Mouse (Mus musculus): ENCODE data around the gene Hadha. TPM values are rescaled to one million over a fixed set of nuclear protein-coding genes. Genes with fewer than 3 reads are reported as not detected.

The Hadha gene
- polyA plus RNA-seq, 1 experiment from 2014 or later, result 143 TPM

DNA sequence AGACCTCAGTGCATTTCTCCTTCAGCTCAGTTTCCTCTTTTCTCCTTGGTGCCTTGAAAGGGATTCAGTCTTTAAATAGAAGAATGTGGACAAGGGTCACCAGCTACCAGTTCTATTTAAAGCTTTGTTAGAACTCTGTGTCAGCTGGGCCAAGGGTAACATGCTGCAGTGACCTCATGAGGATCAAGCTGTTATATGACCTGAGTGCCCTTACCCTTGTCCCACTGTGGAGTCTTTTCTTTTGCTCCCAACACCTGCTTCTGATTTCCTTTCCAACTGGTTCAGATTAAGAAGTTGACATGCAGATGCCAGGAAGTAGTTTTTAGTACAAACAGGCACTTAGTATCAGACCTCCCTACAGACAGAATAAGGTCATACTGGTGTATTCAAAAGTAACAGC is 17.2 kb upstream of the Hadha start:
- Histone ChIP-seq H3K4me2 (replicated peaks) (no peak overlapping the region), H3K27me3 (no peaks in the 10 kb centered on the region), H3K27ac (no peak overlapping the region), H3K4me1 (peaks cover 10% of the 10 kb centered on the region), H3K9me3 (no peaks in the 10 kb centered on the region), H3K9ac (no peak overlapping the region), H3K4me3 (no peak overlapping the region), H3K36me3 (peaks cover 80% of the 10 kb centered on the region)
- ATAC-seq (ENCODE audit: low FRiP score, low read depth), result no peak; the same call in 1 of the 2 replicates

DNA sequence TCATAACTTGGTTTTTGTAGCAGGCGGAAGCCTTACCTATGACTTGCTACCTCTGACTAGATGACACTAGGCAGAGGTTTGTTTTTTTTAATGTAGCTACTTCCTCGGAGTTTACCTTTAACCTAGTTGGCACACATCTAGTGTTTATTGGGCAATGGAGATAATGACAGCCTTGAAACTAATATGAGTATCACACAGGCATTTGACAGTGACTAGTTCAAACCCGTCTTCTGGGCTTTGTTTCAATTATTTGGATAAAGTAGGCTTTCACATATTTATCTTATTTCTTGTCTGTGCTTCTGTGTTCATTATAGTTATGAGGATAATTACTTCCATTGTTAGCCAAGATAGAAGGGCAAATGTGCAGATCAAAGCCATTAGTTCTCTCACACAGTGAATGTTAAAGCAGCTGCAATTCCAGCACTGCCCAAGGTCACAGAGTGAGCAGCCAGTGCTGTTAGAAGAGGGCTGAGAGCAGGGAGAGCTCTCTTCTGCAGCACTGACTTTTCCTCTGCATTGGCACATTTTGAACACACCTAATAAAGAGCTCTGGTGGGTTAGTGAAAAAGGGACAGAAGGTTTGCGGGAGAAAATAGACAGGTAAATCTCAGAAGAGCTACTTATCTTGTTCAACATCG is 15.5 kb upstream of the Hadha start:
- Histone ChIP-seq H3K27me3 (no peaks in the 10 kb centered on the region), H3K9me3 (no peaks in the 10 kb centered on the region), H3K9ac (no peak overlapping the region), H3K27ac (no peak overlapping the region), H3K36me3 (peaks cover 74% of the 10 kb centered on the region), H3K4me1 (peaks cover 10% of the 10 kb centered on the region), H3K4me2 (replicated peaks) (no peak overlapping the region), H3K4me3 (no peak overlapping the region)
- 75% methylated on average over 5 of the region's 5 CpGs for WGBS
- ATAC-seq (ENCODE audit: low FRiP score, low read depth), result no peak

DNA sequence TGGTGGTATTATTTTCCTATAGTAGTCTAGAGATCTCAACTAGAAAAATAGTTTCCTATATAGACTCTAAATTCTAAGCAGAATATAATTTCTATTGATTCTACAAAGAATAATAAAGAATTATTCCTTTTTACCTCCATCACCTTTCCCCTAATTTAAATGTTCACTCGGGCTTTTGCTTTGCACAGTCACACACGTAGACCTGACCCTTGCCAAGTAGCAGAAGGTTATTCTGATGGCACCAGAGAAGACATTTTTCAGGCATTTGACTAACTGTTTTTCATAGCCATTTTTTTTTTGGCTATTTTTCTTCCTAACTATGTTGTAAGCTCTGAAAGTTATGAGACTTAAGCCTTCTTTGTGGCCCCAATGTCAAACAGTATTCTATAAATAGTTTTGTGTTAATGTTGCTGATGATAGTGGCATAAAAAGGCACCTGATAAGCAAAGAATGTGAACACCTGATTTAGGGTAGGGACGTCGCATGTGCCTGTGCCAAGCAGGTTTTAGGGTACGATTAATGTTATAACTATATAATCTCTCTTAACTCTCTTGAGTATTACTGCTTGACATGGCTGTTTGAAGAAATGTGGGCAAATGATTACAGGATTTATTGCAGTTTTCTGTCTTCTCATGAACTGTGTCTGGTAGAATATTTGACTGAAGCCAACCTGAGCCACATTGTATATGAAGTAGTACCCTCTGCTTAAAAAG is 10.4 kb upstream of the Hadha start:
- Histone ChIP-seq H3K27me3 (no peaks in the 10 kb centered on the region), H3K9me3 (no peaks in the 10 kb centered on the region), H3K4me3 (no peak overlapping the region), H3K36me3 (peaks cover 39% of the 10 kb centered on the region), H3K4me1 (no peaks in the 10 kb centered on the region), H3K9ac (no peak overlapping the region), H3K27ac (no peak overlapping the region), H3K4me2 (replicated peaks) (no peak overlapping the region)
- no peak for ATAC-seq (ENCODE audit: low FRiP score, low read depth)
- 88% methylated on average over 5 of the region's 5 CpGs for WGBS

DNA sequence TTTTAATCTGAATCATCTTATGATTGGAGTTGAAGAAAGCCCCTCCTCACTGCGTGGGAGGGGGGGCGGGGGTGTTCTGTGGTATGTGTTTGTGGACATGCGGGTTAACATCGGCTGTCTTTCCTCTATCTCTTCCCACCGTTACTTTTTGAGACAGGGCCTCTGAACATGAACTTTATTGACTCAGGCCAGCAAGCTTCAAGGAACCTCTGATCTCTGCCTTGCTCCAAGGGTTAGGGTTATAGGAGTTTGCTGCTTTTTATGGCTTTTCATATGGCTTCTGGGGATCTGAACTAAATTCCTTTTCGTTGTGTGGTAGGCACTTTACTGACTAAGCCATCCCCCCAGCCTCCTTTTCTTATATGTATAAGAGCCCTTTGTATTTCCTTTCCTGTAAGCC is 7.4 kb upstream of the Hadha start:
- no peak for ATAC-seq (ENCODE audit: low FRiP score, low read depth)
- Histone ChIP-seq H3K27ac (no peak overlapping the region), H3K27me3 (no peaks in the 10 kb centered on the region), H3K4me3 (no peak overlapping the region), H3K9ac (no peak overlapping the region), H3K9me3 (no peaks in the 10 kb centered on the region), H3K4me1 (no peaks in the 10 kb centered on the region), H3K36me3 (peaks cover 14% of the 10 kb centered on the region), H3K4me2 (replicated peaks) (no peak overlapping the region)
- 70% methylated on average over 6 of the region's 6 CpGs for WGBS

DNA sequence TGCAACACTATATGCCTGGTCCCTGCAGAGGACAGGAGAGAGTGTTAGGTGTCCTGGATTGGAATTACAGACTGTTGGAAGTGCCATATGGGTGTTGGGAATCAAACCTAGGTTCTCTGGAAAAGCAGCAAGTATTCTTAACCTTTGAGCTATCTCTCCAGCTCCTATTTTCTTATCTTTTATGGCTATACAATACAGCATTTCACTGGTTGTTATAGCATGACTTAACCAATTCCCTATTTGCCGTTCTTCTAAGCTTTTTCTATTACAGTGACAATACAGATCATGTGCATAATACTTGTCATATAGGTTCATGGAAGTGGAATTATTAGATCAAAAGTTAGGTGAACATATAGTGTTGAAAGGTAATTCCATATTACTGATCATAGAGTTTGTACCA is 6.9 kb upstream of the Hadha start:
- Histone ChIP-seq H3K4me1 (0 out of 2 replicates have a peak, but pooled peaks cover 1% of the 10 kb centered on the region), H3K9me3 (no peaks in the 10 kb centered on the region), H3K4me2 (replicated peaks) (no peak overlapping the region), H3K36me3 (peaks cover 14% of the 10 kb centered on the region), H3K9ac (no peak overlapping the region), H3K27ac (no peak overlapping the region), H3K4me3 (no peak overlapping the region), H3K27me3 (no peaks in the 10 kb centered on the region)
- 88% methylated on average over 1 of the region's 1 CpGs for WGBS
- ATAC-seq (ENCODE audit: low FRiP score, low read depth), result no peak

DNA sequence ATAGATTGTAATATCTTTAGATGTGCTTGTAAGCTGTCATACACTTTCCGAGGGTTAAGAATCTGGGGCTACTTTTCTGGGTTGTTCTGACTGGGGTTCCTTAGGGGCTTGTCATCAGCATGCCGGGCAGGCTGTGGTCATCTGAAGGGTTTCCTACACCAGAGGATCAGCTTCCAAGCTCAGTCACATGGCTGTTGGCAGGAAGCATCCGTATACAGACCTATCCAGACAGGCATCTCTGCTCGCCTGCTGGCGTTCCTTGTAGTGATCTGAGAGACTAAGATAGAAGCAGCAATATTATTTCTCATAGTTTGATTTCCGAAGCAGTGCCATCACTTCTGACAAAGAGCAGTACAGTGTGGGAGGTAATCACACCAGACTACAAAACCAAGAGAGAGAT is 4.6 kb upstream of the Hadha start:
- Histone ChIP-seq H3K27ac (no peak overlapping the region), H3K27me3 (no peaks in the 10 kb centered on the region), H3K4me2 (replicated peaks) (no peak overlapping the region), H3K9ac (no peak overlapping the region), H3K4me1 (peaks cover 11% of the 10 kb centered on the region), H3K4me3 (no peak overlapping the region), H3K9me3 (no peaks in the 10 kb centered on the region), H3K36me3 (no peaks in the 10 kb centered on the region)
- ATAC-seq (ENCODE audit: low FRiP score, low read depth), result no peak
- 86% methylated on average over 6 of the region's 6 CpGs for whole genome bisulfite sequencing

DNA sequence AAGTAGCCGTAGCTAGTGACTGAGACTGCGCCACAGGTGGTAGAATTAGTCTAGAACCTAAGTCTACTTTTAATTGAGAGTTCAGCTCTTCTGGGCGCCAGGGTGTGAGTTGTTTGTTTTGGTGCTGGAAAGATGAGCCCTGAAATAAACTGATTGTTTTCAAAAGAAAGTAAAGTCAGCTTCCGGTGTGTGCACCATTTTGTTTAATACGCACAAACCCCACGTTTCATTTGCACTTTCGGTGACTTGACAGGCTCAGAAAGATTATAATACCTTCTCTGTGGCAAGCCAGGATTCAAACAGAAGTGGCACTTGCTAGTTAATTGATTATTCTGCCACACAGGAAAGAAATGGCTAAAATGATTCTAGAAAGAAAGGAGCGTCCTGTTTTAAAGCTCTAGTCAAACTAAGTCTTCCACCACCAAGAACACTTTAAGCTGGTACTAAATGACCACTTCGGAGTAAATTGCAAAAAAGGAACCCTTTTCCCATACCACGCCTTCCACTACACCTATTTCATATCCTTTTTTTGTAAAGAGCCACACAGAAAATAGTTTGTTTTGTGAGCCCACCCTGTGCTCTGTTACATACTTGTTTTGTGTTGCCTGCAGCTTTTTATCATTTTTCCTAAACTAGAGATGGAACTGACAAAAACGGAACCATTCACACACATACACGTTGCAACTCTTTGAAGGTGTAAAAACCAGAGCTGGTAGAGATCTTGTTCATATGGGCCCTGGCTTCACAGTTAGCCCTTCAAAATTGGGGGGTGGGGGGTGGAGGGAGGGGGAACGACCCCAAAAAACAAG is 1.1 kb upstream of the Hadha start:
- no peaks in the 10 kb centered on the region for H3K9me3 ChIP-seq
- WGBS, result 30% methylated on average over 13 of the region's 13 CpGs
- H3K27me3 ChIP-seq, result no peaks in the 10 kb centered on the region
- peaks cover 22% of the 10 kb centered on the region for H3K4me1 ChIP-seq
- peak overlapping the region; percentile 95 for H3K9ac ChIP-seq
- peak overlapping the region; percentile 80 for H3K4me2 ChIP-seq (replicated peaks)
- peak overlapping the region; percentile 95 for H3K4me3 ChIP-seq
- no peak for ATAC-seq (ENCODE audit: low FRiP score, low read depth)
- H3K36me3 ChIP-seq, result no peaks in the 10 kb centered on the region
- peak overlapping the region; percentile 84; the same call in 1 of the 2 replicates for H3K27ac ChIP-seq

DNA sequence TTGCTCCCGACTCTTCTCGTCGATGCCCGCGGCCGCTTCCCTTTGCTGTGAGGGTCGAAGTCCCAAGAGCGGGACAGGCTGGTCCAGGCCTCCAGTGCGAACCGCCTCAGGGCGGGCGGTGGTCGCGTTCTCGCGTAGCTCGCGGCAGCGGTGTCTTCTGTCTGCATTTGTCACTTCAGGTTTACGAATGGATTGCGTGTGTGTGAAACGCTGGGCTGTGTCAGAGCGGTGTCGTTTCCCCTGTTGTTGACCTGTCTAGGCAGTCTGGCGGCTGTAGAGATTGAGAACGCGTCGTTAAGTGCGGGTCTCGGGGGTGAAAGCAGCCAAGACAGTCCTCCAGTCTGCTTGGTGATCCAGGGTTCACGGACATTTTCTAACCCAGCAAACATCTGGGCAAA is 432 bp upstream of the Hadha start:
- no peaks in the 10 kb centered on the region for H3K9me3 ChIP-seq
- peak overlapping the region; percentile 80 for H3K4me2 ChIP-seq (replicated peaks)
- peak overlapping the region; percentile 95 for H3K4me3 ChIP-seq
- H3K36me3 ChIP-seq, result no peaks in the 10 kb centered on the region
- under 1% methylated on average over 31 of the region's 31 CpGs for WGBS
- H3K27me3 ChIP-seq, result no peaks in the 10 kb centered on the region
- peak overlapping the region; percentile 95 for H3K9ac ChIP-seq
- peaks cover 22% of the 10 kb centered on the region for H3K4me1 ChIP-seq
- ATAC-seq (ENCODE audit: low FRiP score, low read depth), result peak; percentile 77
- peak overlapping the region; percentile 84 for H3K27ac ChIP-seq

DNA sequence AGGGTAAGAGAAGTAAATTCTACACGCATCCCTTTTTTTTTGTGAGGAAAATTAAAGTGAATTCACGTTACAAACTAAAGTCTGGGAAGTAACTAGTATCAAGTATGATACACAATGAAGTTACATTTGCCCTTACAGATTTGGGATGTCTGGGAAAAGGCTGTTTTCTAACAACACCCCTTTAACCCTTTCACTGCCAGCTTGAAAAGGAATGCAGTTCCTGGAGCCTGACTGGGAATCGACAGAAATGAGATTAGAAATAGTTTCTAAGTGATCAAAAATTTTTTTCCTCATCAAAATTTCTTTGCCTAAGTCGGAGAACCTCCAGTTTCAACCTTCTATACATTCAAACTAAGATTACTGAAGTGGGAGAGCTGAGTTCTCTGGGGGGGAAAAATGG is 949 bp downstream of the Hadha start:
- Histone ChIP-seq H3K4me1 (peaks cover 22% of the 10 kb centered on the region), H3K9ac (peak overlapping the region; percentile 95), H3K27ac (no peak overlapping the region), H3K4me2 (replicated peaks) (peak overlapping the region; percentile 80), H3K27me3 (no peaks in the 10 kb centered on the region), H3K9me3 (no peaks in the 10 kb centered on the region), H3K36me3 (no peaks in the 10 kb centered on the region), H3K4me3 (peak overlapping the region; percentile 95)
- 22% methylated on average over 4 of the region's 4 CpGs for WGBS
- ATAC-seq (ENCODE audit: low FRiP score, low read depth), result no peak

DNA sequence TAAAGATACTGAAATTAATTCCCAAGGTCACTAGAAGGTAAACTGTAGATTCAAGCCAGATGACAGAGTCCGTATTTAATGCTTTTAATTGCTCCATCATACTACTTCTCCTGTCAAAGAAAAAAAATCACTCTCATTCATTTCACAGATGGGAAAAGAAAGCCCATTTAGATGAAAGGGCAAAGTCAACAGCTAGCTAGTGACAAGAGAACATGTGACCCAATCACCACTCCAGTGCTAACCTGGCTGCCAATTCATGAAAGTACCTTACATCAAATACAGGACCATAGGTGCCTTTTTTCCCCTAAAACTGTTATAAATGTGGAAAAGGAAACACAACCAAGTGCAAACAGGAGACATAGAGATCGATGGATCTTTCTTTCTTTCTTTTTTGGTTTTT is 1.7 kb downstream of the Hadha start:
- peak overlapping the region; percentile 14; the same call in 1 of the 2 replicates for H3K4me2 ChIP-seq (replicated peaks)
- ATAC-seq (ENCODE audit: low FRiP score, low read depth), result no peak
- 87% methylated on average over 2 of the region's 2 CpGs for WGBS

DNA sequence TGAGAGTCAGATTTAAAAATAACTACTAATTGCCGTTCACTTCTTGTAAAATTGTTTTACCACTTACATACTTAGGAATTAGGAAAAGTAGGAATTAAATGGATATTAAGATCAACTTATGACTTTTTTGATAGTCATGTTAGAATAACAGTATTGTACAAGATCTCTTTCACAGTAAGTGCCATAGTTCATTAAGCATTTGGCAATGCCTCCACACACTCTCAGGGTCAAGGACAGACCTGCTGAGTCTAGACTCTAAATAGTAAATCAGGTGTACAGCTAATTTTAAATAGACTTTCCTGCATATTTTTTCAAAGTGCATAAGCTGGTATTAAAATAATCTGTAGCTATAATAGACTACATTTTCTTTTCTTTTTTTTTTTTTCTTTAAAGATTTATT is 2.5 kb downstream of the Hadha start:
- Histone ChIP-seq H3K4me2 (replicated peaks) (no peak overlapping the region), H3K27me3 (no peaks in the 10 kb centered on the region), H3K4me3 (no peak overlapping the region), H3K9me3 (no peaks in the 10 kb centered on the region), H3K27ac (no peak overlapping the region), H3K4me1 (peaks cover 22% of the 10 kb centered on the region), H3K9ac (no peak overlapping the region), H3K36me3 (no peaks in the 10 kb centered on the region; the same call in 1 of the 2 replicates)
- no peak for ATAC-seq (ENCODE audit: low FRiP score, low read depth)
- WGBS, result 75% methylated on average over 1 of the region's 1 CpGs

More for the DNA sequence above, 1.7 kb downstream of the Hadha start:
- Histone ChIP-seq H3K4me1 (peaks cover 22% of the 10 kb centered on the region), H3K36me3 (no peaks in the 10 kb centered on the region; the same call in 1 of the 2 replicates), H3K4me3 (no peak overlapping the region), H3K27ac (no peak overlapping the region), H3K9me3 (no peaks in the 10 kb centered on the region), H3K27me3 (no peaks in the 10 kb centered on the region), H3K9ac (no peak overlapping the region)

DNA sequence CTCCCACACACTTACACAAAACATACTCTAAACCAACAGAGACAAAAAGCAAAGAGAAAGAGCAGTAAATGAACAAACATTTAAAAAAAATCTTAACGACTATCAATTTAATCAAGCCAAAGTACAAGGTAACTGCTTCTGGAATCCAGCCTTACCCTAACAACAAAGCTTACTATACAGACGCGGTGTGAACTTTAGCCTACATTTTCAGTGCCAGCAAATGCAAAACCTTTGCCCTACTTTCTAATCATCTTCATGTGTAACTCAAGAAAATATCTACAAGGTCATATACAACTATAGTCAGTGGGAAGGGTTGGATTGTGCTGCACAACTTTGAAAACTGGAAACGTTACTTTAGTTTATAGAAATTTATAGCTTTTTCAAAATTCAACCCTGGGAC is 3.0 kb downstream of the Hadha start:
- Histone ChIP-seq H3K27me3 (no peaks in the 10 kb centered on the region), H3K4me2 (replicated peaks) (no peak overlapping the region), H3K36me3 (peaks cover under 1% of the 10 kb centered on the region), H3K27ac (no peak overlapping the region), H3K4me3 (no peak overlapping the region), H3K9me3 (no peaks in the 10 kb centered on the region), H3K9ac (no peak overlapping the region), H3K4me1 (peaks cover 22% of the 10 kb centered on the region)
- WGBS, result 69% methylated on average over 4 of the region's 4 CpGs
- no peak for ATAC-seq (ENCODE audit: low FRiP score, low read depth)
